Mouse (Mus musculus) CH12.LX (cell line): ENCODE data around the gene Bdh1. TPM values are rescaled to one million over a fixed set of nuclear protein-coding genes. Genes with fewer than 3 reads are reported as not detected.

ENCODE experiments used
- DNase-seq: peaks from one replicate; pipeline ENCODE4 v3.0.0-alpha.2; 2013; ENCODE audit errors: extremely low read depth
- H3K27ac ChIP-seq: 2 replicates; pipeline ENCODE4 v1.5.1; 2012; ENCODE audit warnings: low read depth, mild to moderate bottlenecking, control low read depth, moderate library complexity; ENCODE audit not compliant: insufficient read depth
- H3K27me3 ChIP-seq: replicated peaks from 2 replicates; pipeline ENCODE3; 2012; ENCODE audit warnings: inconsistent platforms
- H3K36me3 ChIP-seq, 2 experiments: replicated peaks in 1 of 2; 2 replicates each; pipeline versions ENCODE3 to v1.6.1; 2012; ENCODE audit warnings: inconsistent platforms in 1 of 2, low read length in 1 of 2, mild to moderate bottlenecking in 1 of 2, mixed read lengths in 1 of 2, moderate library complexity in 1 of 2; ENCODE audit not compliant: control insufficient read depth in 1 of 2, insufficient read depth in 1 of 2
- H3K4me1 ChIP-seq, 2 experiments: 2 replicates each; pipeline ENCODE4 v1.6.1; 2012; ENCODE audit warnings: inconsistent platforms in 1 of 2, moderate library complexity in 1 of 2; ENCODE audit not compliant: insufficient read depth in 2 of 2, control insufficient read depth in 1 of 2
- H3K4me2 ChIP-seq: 2 replicates; pipeline ENCODE4 v1.6.1; 2012; ENCODE audit warnings: low read depth, mild to moderate bottlenecking, control low read depth; ENCODE audit not compliant: poor library complexity, insufficient read depth, severe bottlenecking
- H3K4me3 ChIP-seq, 3 experiments: fragments of 150-350 bp in 1 of 3; sonication (generic) in 1 of 3; replicated peaks in 1 of 3; 2 replicates each; pipeline versions ENCODE3 to v1.5.1; 2011 to 2012; ENCODE audit warnings: low read depth in 2 of 3, low read length in 2 of 3, mild to moderate bottlenecking in 2 of 3, moderate library complexity in 2 of 3, control low read depth in 1 of 3, improper control_type of control experiment in 1 of 3, inconsistent platforms in 1 of 3, mixed read lengths in 1 of 3; ENCODE audit not compliant: poor library complexity in 1 of 3
- H3K79me2 ChIP-seq: replicated peaks from 2 replicates; pipeline ENCODE4 v1.6.1; 2012; ENCODE audit warnings: mild to moderate bottlenecking, moderate library complexity; ENCODE audit not compliant: control insufficient read depth, poor library complexity, insufficient read depth, severe bottlenecking; ENCODE audit errors: extremely low read depth
- H3K9ac ChIP-seq: 2 replicates; pipeline ENCODE4 v1.6.1; 2012; ENCODE audit warnings: low read depth, mild to moderate bottlenecking, control low read depth, moderate library complexity; ENCODE audit not compliant: insufficient read depth
- H3K9me3 ChIP-seq: replicated peaks from 2 replicates; pipeline ENCODE3; 2012; ENCODE audit warnings: low read length, inconsistent platforms, mixed read lengths
- BHLHE40 ChIP-seq: IDR thresholded peaks from 2 replicates; pipeline ENCODE4 v1.6.1; 2011; ENCODE audit warnings: mild to moderate bottlenecking, low read depth, low read length, improper control_type of control experiment
- CHD1 ChIP-seq: IDR thresholded peaks from 2 replicates; pipeline ENCODE4 v1.6.1; 2012; ENCODE audit warnings: low read depth, low read length, improper control_type of control experiment, inconsistent platforms
- CHD2 ChIP-seq: IDR thresholded peaks from 2 replicates; pipeline ENCODE4 v1.6.1; 2011; ENCODE audit warnings: low read length, improper control_type of control experiment
- CTCF ChIP-seq, 2 experiments: IDR thresholded peaks in 1 of 2; conservative IDR thresholded peaks in 1 of 2; 2 replicates each; pipeline ENCODE4 v1.5.1; 2011 to 2012; ENCODE audit warnings: low read depth in 2 of 2, low read length in 2 of 2, improper control_type of control experiment in 1 of 2, inconsistent platforms in 1 of 2, mild to moderate bottlenecking in 1 of 2, moderate library complexity in 1 of 2
- E2F4 ChIP-seq: IDR thresholded peaks from 2 replicates; pipeline ENCODE4 v1.6.1; 2011; ENCODE audit warnings: low read depth, low read length, improper control_type of control experiment; ENCODE audit not compliant: insufficient replicate concordance
- ELF1 ChIP-seq: IDR thresholded peaks from 2 replicates; pipeline ENCODE4 v1.6.1; 2014; ENCODE audit warnings: low read depth, mild to moderate bottlenecking, inconsistent platforms, low read length, improper control_type of control experiment
- EP300 ChIP-seq: IDR thresholded peaks from 2 replicates; pipeline ENCODE4 v1.6.1; 2011; ENCODE audit warnings: low read length, improper control_type of control experiment
- GABPA ChIP-seq: IDR thresholded peaks from 2 replicates; pipeline ENCODE4 v1.6.1; 2012; ENCODE audit warnings: low read depth, low read length, improper control_type of control experiment, inconsistent platforms; ENCODE audit not compliant: insufficient replicate concordance
- IRF4 ChIP-seq: IDR thresholded peaks from 2 replicates; pipeline ENCODE4 v1.6.1; 2014; ENCODE audit warnings: low read depth, mild to moderate bottlenecking, inconsistent platforms, low read length, improper control_type of control experiment
- JUN ChIP-seq: IDR thresholded peaks from 2 replicates; pipeline ENCODE4 v1.6.1; 2011; ENCODE audit warnings: low read depth, mild to moderate bottlenecking, low read length, improper control_type of control experiment, moderate library complexity; ENCODE audit not compliant: insufficient read depth
- KAT2A ChIP-seq: IDR thresholded peaks from 2 replicates; pipeline ENCODE4 v1.6.1; 2012; ENCODE audit warnings: low read length, improper control_type of control experiment, inconsistent platforms; ENCODE audit not compliant: insufficient replicate concordance
- MAFK ChIP-seq: IDR thresholded peaks from 2 replicates; pipeline ENCODE4 v1.6.1; 2011; ENCODE audit warnings: low read length, improper control_type of control experiment; ENCODE audit not compliant: insufficient replicate concordance
- MAX ChIP-seq: IDR thresholded peaks from 2 replicates; pipeline ENCODE4 v1.6.1; 2011; ENCODE audit warnings: low read length, improper control_type of control experiment
- MAZ ChIP-seq: IDR thresholded peaks from 2 replicates; pipeline ENCODE4 v1.6.1; 2012; ENCODE audit warnings: low read depth, mild to moderate bottlenecking, inconsistent platforms, low read length, improper control_type of control experiment, moderate library complexity
- MEF2A ChIP-seq: IDR thresholded peaks from 2 replicates; pipeline ENCODE4 v1.6.1; 2014; ENCODE audit warnings: low read depth, mild to moderate bottlenecking, inconsistent platforms, low read length, improper control_type of control experiment, borderline replicate concordance
- MXI1 ChIP-seq: IDR thresholded peaks from 2 replicates; pipeline ENCODE4 v1.6.1; 2011; ENCODE audit warnings: mild to moderate bottlenecking, low read depth, low read length, improper control_type of control experiment
- MYC ChIP-seq: IDR thresholded peaks from 2 replicates; pipeline ENCODE4 v1.6.1; 2011; ENCODE audit warnings: low read depth, mild to moderate bottlenecking, improper control_type of control experiment, low read length
- NELFE ChIP-seq: IDR thresholded peaks from 2 replicates; pipeline ENCODE4 v1.6.1; 2011; ENCODE audit warnings: low read depth, low read length, improper control_type of control experiment
- PAX5 ChIP-seq: IDR thresholded peaks from 2 replicates; pipeline ENCODE4 v1.6.1; 2012; ENCODE audit warnings: low read length, inconsistent platforms, mixed read lengths
- POLR2A ChIP-seq: IDR thresholded peaks from 2 replicates; pipeline ENCODE4 v1.6.1; 2011; ENCODE audit warnings: low read depth, mild to moderate bottlenecking, improper control_type of control experiment, low read length
- RAD21 ChIP-seq: IDR thresholded peaks from 2 replicates; pipeline ENCODE4 v1.6.1; 2011; ENCODE audit warnings: low read depth, mild to moderate bottlenecking, low read length, improper control_type of control experiment, moderate library complexity
- RCOR1 ChIP-seq: conservative IDR thresholded peaks from 2 replicates; pipeline ENCODE4 v1.6.1; 2012; ENCODE audit warnings: low read depth, mild to moderate bottlenecking, inconsistent platforms, low read length, improper control_type of control experiment
- SIN3A ChIP-seq: IDR thresholded peaks from 2 replicates; pipeline ENCODE4 v1.6.1; 2012; ENCODE audit warnings: low read length, improper control_type of control experiment, inconsistent platforms
- SMC3 ChIP-seq: IDR thresholded peaks from 2 replicates; pipeline ENCODE4 v1.6.1; 2011; ENCODE audit warnings: low read depth, low read length, improper control_type of control experiment
- TBP ChIP-seq: conservative IDR thresholded peaks from 2 replicates; pipeline ENCODE4 v1.6.1; 2011; ENCODE audit warnings: low read depth, low read length, improper control_type of control experiment
- TCF12 ChIP-seq: IDR thresholded peaks from 2 replicates; pipeline ENCODE4 v1.6.1; 2014; ENCODE audit warnings: low read depth, mild to moderate bottlenecking, inconsistent platforms, low read length, improper control_type of control experiment
- UBTF ChIP-seq: IDR thresholded peaks from 2 replicates; pipeline ENCODE4 v1.6.1; 2012; ENCODE audit warnings: low read depth, mild to moderate bottlenecking, inconsistent platforms, low read length, improper control_type of control experiment, moderate library complexity
- USF1 ChIP-seq: IDR thresholded peaks from 2 replicates; pipeline ENCODE4 v1.6.1; 2014; ENCODE audit warnings: low read depth, mild to moderate bottlenecking, inconsistent platforms, low read length, improper control_type of control experiment
- USF2 ChIP-seq: conservative IDR thresholded peaks from 2 replicates; pipeline ENCODE4 v1.6.1; 2011; ENCODE audit warnings: low read depth, low read length, improper control_type of control experiment
- ZC3H11A ChIP-seq: IDR thresholded peaks from 2 replicates; pipeline ENCODE4 v1.6.1; 2012; ENCODE audit warnings: low read depth, mild to moderate bottlenecking, inconsistent platforms, low read length, improper control_type of control experiment
- ZKSCAN1 ChIP-seq: IDR thresholded peaks from 2 replicates; pipeline ENCODE4 v1.6.1; 2012; ENCODE audit warnings: low read depth, inconsistent platforms, low read length, improper control_type of control experiment, borderline replicate concordance
- ZMIZ1 ChIP-seq: IDR thresholded peaks from 2 replicates; pipeline ENCODE4 v1.6.1; 2012; ENCODE audit warnings: low read depth, mild to moderate bottlenecking, inconsistent platforms, low read length, improper control_type of control experiment
- dilution Hi-C: fragments of 300-500 bp; cut with MboI; formaldehyde crosslinking; loops from 2 replicates; pipeline ENCODE4 v1.14.3; 2020; ENCODE audit warnings: low sequenced_read_pairs; ENCODE audit not compliant: extremely low pct_unique_long_range_greater_than_20kb, extremely low pct_ligation_motif_present
- in situ Hi-C: fragments of 300-500 bp; cut with MboI; formaldehyde crosslinking; loops from 3 replicates; pipeline ENCODE4 v1.14.3; 2019; ENCODE audit warnings: low sequenced_read_pairs, low pct_ligation_motif_present, low pct_unique_long_range_greater_than_20kb, mixed read lengths
- polyA plus RNA-seq: library from polyadenylated mRNA; unstranded; fragments of >175 nt; gene quantifications from 2 replicates; pipeline ENCODE4 v1.2.1, GENCODE M21; 2012; ENCODE audit warnings: low read depth; ENCODE audit not compliant: insufficient read length
- total RNA-seq, 2 experiments: library from RNA; depleted of rRNA; stranded (reverse); fragments of 300-350 nt in 1 of 2; fragments of >200 nt in 1 of 2; gene quantifications; 2 replicates each; pipeline ENCODE4 v1.2.3; 2012 to 2014

The Bdh1 gene
- total and polyA plus RNA-seq, 3 experiments = 37.9 to 110 (median 54.3) TPM

DNA sequence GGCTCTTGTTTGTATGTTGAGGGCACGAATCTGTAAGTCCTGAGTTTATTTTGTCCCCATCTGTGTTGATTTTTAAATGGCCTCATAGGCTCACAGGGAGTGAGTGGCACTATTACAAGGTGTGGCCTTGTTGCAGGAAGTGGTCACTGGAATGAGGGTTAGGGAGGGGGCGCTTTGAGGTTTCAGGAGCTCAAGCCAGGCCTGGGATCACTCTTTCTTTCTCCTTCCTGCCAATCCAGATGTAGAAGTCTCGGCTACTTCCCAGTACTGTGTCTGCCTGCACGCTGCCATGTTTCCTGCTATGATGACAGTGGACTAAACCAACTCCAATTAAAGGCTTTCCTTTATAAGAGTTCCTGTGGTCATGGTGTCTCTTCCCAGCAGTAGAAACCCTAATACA is 76.3 kb downstream of the Bdh1 start:
- Histone ChIP-seq H3K79me2 (no peaks in the 10 kb centered on the region), H3K36me3 (no peaks in the 10 kb centered on the region), H3K27ac (no peak overlapping the region), H3K4me1 (peaks cover 12 to 14% of the 10 kb centered on the region in 2 experiments), H3K9ac (no peak overlapping the region), H3K9me3 (no peaks in the 10 kb centered on the region), H3K4me2 (no peak overlapping the region), H3K4me3 (no peak overlapping the region), H3K27me3 (no peaks in the 10 kb centered on the region)
- TF ChIP-seq RAD21 (no peak), MAZ (no peak), CTCF (conservative IDR thresholded peaks at IDR 0.05 in 1 of 2, IDR thresholded peaks at IDR 0.05 in 1 of 2; ENCODE audit: low read depth in 2 of 2, low read length in 2 of 2) (no peak), EP300 (no peak), USF2 (no peak), ZMIZ1 (no peak), SIN3A (no peak), KAT2A (no peak), ZKSCAN1 (no peak), MAFK (no peak), MXI1 (no peak), ELF1 (no peak), MEF2A (no peak), BHLHE40 (no peak), UBTF (no peak), CHD2 (no peak), RCOR1 (no peak), POLR2A (no peak)
- dilution Hi-C loops (no loop called here), in situ Hi-C loops (no loop called here)
- DNase-seq = no peak

DNA sequence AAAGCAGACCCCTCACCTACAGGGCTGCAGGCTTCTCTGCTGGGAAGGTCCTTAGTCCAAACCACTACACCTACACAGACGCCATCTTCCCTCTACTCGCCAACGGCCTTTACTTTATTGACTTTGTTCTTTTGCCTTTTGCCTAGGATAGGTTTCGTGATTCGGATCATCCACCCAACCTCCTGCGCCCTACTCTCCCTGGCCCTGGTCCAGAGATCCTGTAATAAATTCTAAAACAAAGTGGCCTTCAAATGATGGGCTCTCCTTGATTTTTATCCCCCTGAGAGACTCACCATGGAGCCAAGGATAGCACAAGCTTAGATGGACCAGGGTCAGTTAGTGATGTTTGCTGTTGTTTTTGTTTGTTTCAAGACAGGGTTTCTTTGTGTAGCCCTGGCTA is 76.9 kb downstream of the Bdh1 start:
- DNase-seq = no peak
- no peak overlapping the region for H3K27ac ChIP-seq
- no peak overlapping the region for H3K9ac ChIP-seq
- dilution Hi-C loops (no loop called here), in situ Hi-C loops (no loop called here)
- H3K4me2 ChIP-seq = no peak overlapping the region
- peaks cover 7% of the 10 kb centered on the region in 2 experiments for H3K4me1 ChIP-seq
- no peaks in the 10 kb centered on the region for H3K27me3 ChIP-seq
- H3K9me3 ChIP-seq = no peaks in the 10 kb centered on the region
- no peaks in the 10 kb centered on the region for H3K79me2 ChIP-seq
- no peak overlapping the region for H3K4me3 ChIP-seq
- TF ChIP-seq EP300 (no peak), NELFE (no peak), CHD1 (no peak), TBP (no peak), USF1 (no peak), ZKSCAN1 (no peak), JUN (no peak), ZC3H11A (no peak), USF2 (no peak), IRF4 (no peak), ZMIZ1 (no peak), E2F4 (no peak), GABPA (no peak), PAX5 (no peak), TCF12 (no peak), KAT2A (no peak), SMC3 (no peak), MAX (no peak), MYC (no peak), MEF2A (no peak)
- H3K36me3 ChIP-seq = no peaks in the 10 kb centered on the region
